Mouse (Mus musculus): Measurements from ENCODE around the gene Srxn1. TPM values are rescaled to one million over a fixed set of nuclear protein-coding genes. Genes with fewer than 3 reads are reported as not detected.
"Not testable (repeated sequence)": the region's sequence is repeated elsewhere in the genome, so short reads cannot be mapped to it uniquely, and the experiment has no call there.

The Srxn1 gene
- total RNA-seq (2017): 14.1 to 28.0 TPM (median 16.1 TPM) in 3 replicates

- ATAC-seq (replicated peaks; ENCODE audit: insufficient number of reproducible peaks, low FRiP score, low TSS enrichment, poor library complexity, severe bottlenecking): peak; percentile 92
Observed at GRCm38 (mm10) chr2:152105318-152106224, at the start of gene Srxn1. Gene Srxn1, plus strand, starts transcription at chr2:152105516.

GRCm38 (mm10) chr2:152056368-152057251 is 48.7 kb upstream of the Srxn1 start:
- no peak for ATAC-seq (replicated peaks; ENCODE audit: insufficient number of reproducible peaks, low FRiP score, low TSS enrichment, poor library complexity, severe bottlenecking)

GRCm38 (mm10) chr2:152057252-152057563 is 48.1 kb upstream of the Srxn1 start:
- no peak for ATAC-seq (replicated peaks; ENCODE audit: insufficient number of reproducible peaks, low FRiP score, low TSS enrichment, poor library complexity, severe bottlenecking)

- ATAC-seq (replicated peaks; ENCODE audit: insufficient number of reproducible peaks, low FRiP score, low TSS enrichment, poor library complexity, severe bottlenecking): not testable (repeated sequence)
Observed at GRCm38 (mm10) chr2:152062817-152063216, 42.5 kb upstream of the Srxn1 start.

- ATAC-seq (replicated peaks; ENCODE audit: insufficient number of reproducible peaks, low FRiP score, low TSS enrichment, poor library complexity, severe bottlenecking): no peak
Observed at GRCm38 (mm10) chr2:152068660-152069433, 36.5 kb upstream of the Srxn1 start.

GRCm38 (mm10) chr2:152069434-152069786 is 35.9 kb upstream of the Srxn1 start:
- no peak for ATAC-seq (replicated peaks; ENCODE audit: insufficient number of reproducible peaks, low FRiP score, low TSS enrichment, poor library complexity, severe bottlenecking)

GRCm38 (mm10) chr2:152069941-152070340 is 35.4 kb upstream of the Srxn1 start:
- no peak for ATAC-seq (replicated peaks; ENCODE audit: insufficient number of reproducible peaks, low FRiP score, low TSS enrichment, poor library complexity, severe bottlenecking)

- no peak for ATAC-seq (replicated peaks; ENCODE audit: insufficient number of reproducible peaks, low FRiP score, low TSS enrichment, poor library complexity, severe bottlenecking)
Observed at GRCm38 (mm10) chr2:152074521-152074920, 30.8 kb upstream of the Srxn1 start.

- no peak for ATAC-seq (replicated peaks; ENCODE audit: insufficient number of reproducible peaks, low FRiP score, low TSS enrichment, poor library complexity, severe bottlenecking)
Observed at GRCm38 (mm10) chr2:152075294-152075889, 29.9 kb upstream of the Srxn1 start.

- no peak for ATAC-seq (replicated peaks; ENCODE audit: insufficient number of reproducible peaks, low FRiP score, low TSS enrichment, poor library complexity, severe bottlenecking)
Observed at GRCm38 (mm10) chr2:152077337-152077736, 28.0 kb upstream of the Srxn1 start.

- no peak for ATAC-seq (replicated peaks; ENCODE audit: insufficient number of reproducible peaks, low FRiP score, low TSS enrichment, poor library complexity, severe bottlenecking)
Observed at GRCm38 (mm10) chr2:152080685-152081541, 24.4 kb upstream of the Srxn1 start, which contains the start of gene Scrt2. Gene Scrt2, plus strand, starts transcription at chr2:152081529.

- no peak for ATAC-seq (replicated peaks; ENCODE audit: insufficient number of reproducible peaks, low FRiP score, low TSS enrichment, poor library complexity, severe bottlenecking)
Observed at GRCm38 (mm10) chr2:152081641-152082448, 23.5 kb upstream of the Srxn1 start.

- no peak for ATAC-seq (replicated peaks; ENCODE audit: insufficient number of reproducible peaks, low FRiP score, low TSS enrichment, poor library complexity, severe bottlenecking)
Observed at GRCm38 (mm10) chr2:152082456-152083285, 22.6 kb upstream of the Srxn1 start.

- no peak for ATAC-seq (replicated peaks; ENCODE audit: insufficient number of reproducible peaks, low FRiP score, low TSS enrichment, poor library complexity, severe bottlenecking)
Observed at GRCm38 (mm10) chr2:152083411-152083810, 21.9 kb upstream of the Srxn1 start.

- no peak for ATAC-seq (replicated peaks; ENCODE audit: insufficient number of reproducible peaks, low FRiP score, low TSS enrichment, poor library complexity, severe bottlenecking)
Observed at GRCm38 (mm10) chr2:152084298-152084697, 21.0 kb upstream of the Srxn1 start.

GRCm38 (mm10) chr2:152085414-152085813 is 19.9 kb upstream of the Srxn1 start:
- no peak for ATAC-seq (replicated peaks; ENCODE audit: insufficient number of reproducible peaks, low FRiP score, low TSS enrichment, poor library complexity, severe bottlenecking)

Data from monocyte, adult 5-6 weeks (primary cell).